Mouse (Mus musculus): ENCODE results near the gene Gtse1. TPM values are rescaled to one million over a fixed set of nuclear protein-coding genes. Genes with fewer than 3 reads are reported as not detected.
"Not testable (repeated sequence)": the region's sequence is repeated elsewhere in the genome, so short reads cannot be mapped to it uniquely, and the experiment has no call there.

Gene Gtse1
- total RNA-seq, 2 experiments from 2014 or later = 8.9 to 10.1 TPM

- DNase-seq (ENCODE audit: low spot score in 2 of 2) = not testable (repeated sequence)
Measured at GRCm38 (mm10) chr15:85865913-85866312, 6.4 kb downstream of the Gtse1 start.

GRCm38 (mm10) chr15:85867696-85868095 is 8.2 kb downstream of the Gtse1 start:
- peak in 1 of 2 experiments; percentile 57 for DNase-seq (ENCODE audit: low spot score in 2 of 2)

GRCm38 (mm10) chr15:85877336-85877735 is 17.8 kb downstream of the Gtse1 start:
- no peak for DNase-seq (ENCODE audit: low spot score in 2 of 2)

GRCm38 (mm10) chr15:85878848-85879497 is 19.4 kb downstream of the Gtse1 start, which contains the start of gene Trmu:
TSS of gene Trmu (plus strand) at chr15:85879312.
- peak; percentile 68 to 83 for DNase-seq (ENCODE audit: low spot score in 2 of 2)

- DNase-seq (ENCODE audit: low spot score in 2 of 2) = no peak
Measured at GRCm38 (mm10) chr15:85879498-85879895, 20.0 kb downstream of the Gtse1 start.

- DNase-seq (ENCODE audit: low spot score in 2 of 2) = no peak
Measured at GRCm38 (mm10) chr15:85885606-85886005, 26.1 kb downstream of the Gtse1 start.

DNA sequence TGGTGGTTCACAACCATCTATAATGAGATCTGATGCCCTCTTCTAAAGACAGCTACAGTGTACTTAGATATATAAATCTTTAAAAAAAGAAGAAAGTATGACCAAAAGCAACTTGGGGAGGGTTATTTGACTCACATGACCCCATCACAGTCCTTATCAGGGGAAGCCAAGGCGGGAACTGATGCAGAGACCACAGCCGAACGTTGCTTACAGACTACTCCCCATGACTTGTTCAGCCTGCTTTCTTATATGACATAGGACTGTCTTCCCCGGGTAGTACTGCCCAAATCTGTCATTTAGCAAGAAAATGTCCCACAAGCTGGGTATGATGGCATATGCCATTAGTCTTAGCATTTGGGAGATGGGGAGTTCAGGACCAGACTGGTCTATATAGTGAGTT is 29.7 kb downstream of the Gtse1 start:
- no peak for DNase-seq (ENCODE audit: low spot score in 2 of 2)

DNA sequence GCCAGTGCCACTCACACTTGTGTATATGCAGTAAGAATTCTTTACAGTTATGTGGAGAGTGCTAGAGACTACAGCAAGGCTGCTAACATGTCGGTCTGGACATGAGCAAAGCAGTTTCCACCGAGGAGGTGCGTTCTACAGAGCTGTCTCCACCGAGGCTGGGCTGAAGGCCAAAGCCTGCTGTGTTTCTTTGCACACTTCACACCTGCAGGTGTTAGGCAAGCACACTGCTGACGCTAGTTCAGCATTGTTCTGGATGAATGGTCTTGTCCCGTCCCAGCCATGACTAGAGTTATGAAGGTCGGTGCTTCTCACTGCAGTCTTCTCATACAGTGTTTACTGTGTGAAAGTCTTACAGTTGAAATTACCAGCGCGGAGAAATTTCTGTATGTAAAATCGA is 32.4 kb downstream of the Gtse1 start:
- no peak for DNase-seq (ENCODE audit: low spot score in 2 of 2)

- DNase-seq (ENCODE audit: low spot score in 2 of 2) = no peak
Measured at GRCm38 (mm10) chr15:85892498-85893118, 33.1 kb downstream of the Gtse1 start.

- DNase-seq (ENCODE audit: low spot score in 2 of 2) = no peak
Measured at GRCm38 (mm10) chr15:85893871-85894270, 34.3 kb downstream of the Gtse1 start.

- DNase-seq (ENCODE audit: low spot score in 2 of 2) = peak; percentile 53 to 60
Measured at GRCm38 (mm10) chr15:85896284-85896683, 36.7 kb downstream of the Gtse1 start.

GRCm38 (mm10) chr15:85897113-85897512 is 37.6 kb downstream of the Gtse1 start:
- no peak for DNase-seq (ENCODE audit: low spot score in 2 of 2)

GRCm38 (mm10) chr15:85899396-85899795 is 39.9 kb downstream of the Gtse1 start:
- DNase-seq (ENCODE audit: low spot score in 2 of 2) = no peak

DNA sequence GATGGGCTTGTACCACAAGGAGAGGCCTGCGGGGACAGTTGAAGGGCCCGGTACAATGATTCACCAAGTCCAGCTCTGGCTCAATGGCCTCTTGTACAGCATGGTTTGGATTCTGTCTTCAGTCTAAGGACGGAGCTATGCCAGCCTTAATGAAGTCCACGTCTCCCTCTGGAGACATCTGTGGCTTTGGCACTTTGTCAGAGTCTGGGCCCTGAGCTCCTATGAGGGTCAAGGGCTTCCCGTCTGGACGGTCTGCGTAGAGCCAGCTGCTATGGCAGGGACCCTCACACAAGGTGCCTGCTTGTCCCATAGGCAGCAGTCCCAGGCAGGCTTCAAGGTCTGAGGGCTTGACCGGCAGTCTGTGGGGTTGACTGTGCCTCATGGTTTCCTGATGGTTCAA is 40.8 kb downstream of the Gtse1 start:
- DNase-seq (ENCODE audit: low spot score in 2 of 2) = no peak

DNA sequence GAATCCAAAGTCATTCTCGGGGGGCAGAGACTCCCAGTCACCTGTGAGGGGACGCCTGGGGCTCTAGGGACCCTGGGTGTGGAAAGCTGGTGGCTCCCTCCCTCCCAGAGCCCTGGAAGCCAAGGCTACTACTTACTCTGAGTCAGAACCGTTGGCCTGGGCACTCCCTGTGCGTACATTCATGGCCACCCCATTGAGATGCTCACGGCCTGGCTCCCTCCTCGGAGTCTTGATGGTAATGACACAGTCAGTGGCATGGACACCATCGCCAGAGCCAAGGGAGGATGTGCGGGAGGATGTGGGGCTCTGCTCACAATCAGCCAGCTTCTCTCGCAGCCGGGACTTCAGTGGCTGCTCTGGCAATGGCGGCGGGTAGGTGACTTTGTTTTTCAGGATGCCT is 41.3 kb downstream of the Gtse1 start:
- DNase-seq (ENCODE audit: low spot score in 2 of 2) = no peak

- no peak for DNase-seq (ENCODE audit: low spot score in 2 of 2)
Measured at GRCm38 (mm10) chr15:85902505-85902904, 43.0 kb downstream of the Gtse1 start.

- no peak for DNase-seq (ENCODE audit: low spot score in 2 of 2)
Measured at GRCm38 (mm10) chr15:85903826-85904225, 44.3 kb downstream of the Gtse1 start.

DNA sequence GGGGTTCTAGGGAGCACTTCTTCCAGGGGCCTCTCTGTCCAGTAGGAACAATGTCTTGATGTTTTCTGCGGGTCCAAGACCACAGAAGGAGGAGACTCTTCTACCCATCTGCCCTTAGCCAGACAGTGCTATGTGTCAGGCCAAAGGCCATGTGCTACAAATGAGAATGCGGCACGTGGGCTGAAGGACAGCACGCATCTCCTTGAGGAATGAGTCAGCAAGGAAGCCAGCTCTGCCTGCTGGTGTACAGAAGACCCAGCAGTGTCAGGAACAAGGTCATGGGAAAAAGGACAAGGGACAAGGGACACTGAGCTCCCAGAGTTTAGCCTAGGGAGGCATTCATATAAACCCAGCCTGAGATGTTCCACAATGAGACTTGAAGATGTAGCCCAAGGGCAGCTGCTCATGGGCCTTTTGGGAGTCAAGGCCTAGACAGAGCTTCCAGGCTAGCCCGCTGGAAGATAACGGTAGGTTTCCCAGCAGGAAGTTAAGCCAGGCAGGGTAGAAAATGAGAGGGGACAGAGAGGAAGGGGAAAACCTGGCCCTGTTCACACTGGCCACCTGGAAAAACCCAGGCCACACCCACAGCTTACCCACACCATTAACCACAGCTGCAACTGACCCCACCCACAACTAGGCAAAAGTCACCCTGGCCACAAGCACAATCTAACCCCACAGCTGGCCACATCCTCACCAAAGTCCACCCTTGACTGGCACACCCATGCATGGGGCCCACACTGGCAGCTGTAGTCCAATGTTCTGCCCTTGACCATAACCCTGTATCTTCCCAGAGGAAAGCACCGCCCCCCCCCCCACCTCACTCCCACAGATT is 49.3 kb downstream of the Gtse1 start:
- DNase-seq (ENCODE audit: low spot score in 2 of 2) = no peak

DNA sequence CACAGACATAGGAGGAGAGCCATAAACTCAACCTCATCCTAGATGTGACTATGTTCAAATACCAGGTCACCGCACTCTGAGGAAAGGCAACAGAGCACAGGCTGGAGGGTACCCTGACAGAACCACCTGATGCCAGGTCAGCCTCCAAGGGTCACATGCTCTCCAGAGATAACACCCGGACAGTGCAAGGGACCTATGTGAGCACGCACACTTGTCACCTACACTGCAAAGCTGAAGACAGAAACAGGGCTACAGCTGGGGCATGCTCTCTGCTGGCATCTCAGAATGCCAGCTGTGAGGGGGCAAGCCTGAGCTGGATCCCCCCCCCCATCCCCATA is 49.9 kb downstream of the Gtse1 start:
- DNase-seq (ENCODE audit: low spot score in 2 of 2) = no peak

GRCm38 (mm10) chr15:85909931-85910330 is 50.4 kb downstream of the Gtse1 start:
- no peak for DNase-seq (ENCODE audit: low spot score in 2 of 2)

DNA sequence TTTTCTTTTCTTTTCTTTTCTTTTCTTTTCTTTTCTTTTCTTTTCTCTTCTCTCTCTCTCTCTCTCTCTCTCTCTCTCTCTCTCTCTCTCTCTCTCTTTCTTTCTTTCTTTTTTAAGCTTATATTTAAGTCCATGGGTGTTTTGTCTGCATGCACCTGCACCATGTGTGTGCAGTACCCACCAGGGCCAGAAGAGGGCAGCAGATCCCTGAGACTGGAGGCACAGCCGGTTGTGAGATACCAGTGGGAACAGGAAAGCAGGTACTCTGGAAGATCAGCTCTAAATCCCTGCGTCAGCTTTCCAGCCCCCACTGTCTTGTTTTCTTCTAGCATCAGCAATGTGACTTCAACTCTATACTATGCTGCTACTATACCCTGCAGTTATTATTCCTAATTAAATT is 54.1 kb downstream of the Gtse1 start:
- DNase-seq (ENCODE audit: low spot score in 2 of 2) = peak in 1 of 2 experiments; percentile 72

DNA sequence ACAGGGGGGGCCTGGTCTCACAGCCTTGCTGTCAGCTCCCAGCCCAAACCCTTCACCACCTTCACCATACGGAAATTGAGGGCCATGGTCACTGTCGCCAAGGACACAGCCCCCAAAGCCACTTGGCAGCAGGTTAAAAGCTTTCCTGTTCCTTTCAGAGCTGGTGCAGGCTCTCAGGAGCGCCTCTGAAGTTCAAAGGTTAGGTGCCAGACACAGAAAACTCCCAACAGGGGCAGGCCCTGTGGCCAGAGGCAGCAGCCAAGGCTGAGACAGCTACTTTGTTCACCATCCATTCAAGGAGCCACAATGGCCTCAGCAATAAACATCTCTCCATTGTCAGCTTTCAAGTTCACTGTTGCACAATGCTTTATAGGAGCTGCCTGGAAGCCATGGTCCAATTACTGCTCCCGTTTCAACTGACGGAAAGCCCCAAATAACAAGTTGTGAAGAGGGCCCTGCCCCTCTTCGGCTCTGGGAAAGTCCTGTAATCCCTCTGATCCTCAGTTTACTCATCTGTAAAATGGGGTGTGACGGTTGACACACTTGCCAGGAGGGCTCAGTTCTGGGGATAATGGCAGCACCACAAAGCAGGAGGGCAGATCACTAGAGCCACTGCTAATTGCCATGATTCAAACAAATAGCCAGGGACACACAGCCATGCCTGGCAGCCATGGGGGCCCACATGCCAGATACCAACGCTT is 59.8 kb downstream of the Gtse1 start:
- no peak for DNase-seq (ENCODE audit: low spot score in 2 of 2)

All from adrenal gland, postnatal 4 days (tissue).